Mouse (Mus musculus) forebrain, embryonic 10.5 days (tissue): ENCODE measurements around the gene Per1. TPM values are rescaled to one million over a fixed set of nuclear protein-coding genes. Genes with fewer than 3 reads are reported as not detected.
A peak's percentile ranks its signal among the peaks of the same experiment; 100 is the strongest.
"Not testable (repeated sequence)": the region's sequence is repeated elsewhere in the genome, so short reads cannot be mapped to it uniquely, and the experiment has no call there.

Experiments used
- DNase-seq: peaks from one replicate; pipeline ENCODE4 v3.0.0-alpha.2; 2017; ENCODE audit warnings: low spot score; ENCODE audit errors: extremely low spot score
- H3K27ac ChIP-seq: fragments of 300-500 bp; sonication (generic); 2 replicates; pipeline ENCODE4 v1.5.1; 2016; ENCODE audit warnings: mild to moderate bottlenecking
- H3K27me3 ChIP-seq: fragments of 300-500 bp; sonication (generic); 2 replicates; pipeline ENCODE4 v1.6.1; 2016; ENCODE audit warnings: mild to moderate bottlenecking; ENCODE audit not compliant: poor library complexity, severe bottlenecking
- H3K36me3 ChIP-seq: fragments of 300-500 bp; sonication (generic); replicated peaks from 2 replicates; pipeline ENCODE4 v1.6.1; 2016; ENCODE audit warnings: mild to moderate bottlenecking, moderate library complexity
- H3K4me1 ChIP-seq: fragments of 300-500 bp; sonication (generic); 2 replicates; pipeline ENCODE4 v1.6.1; 2016
- H3K4me3 ChIP-seq: fragments of 300-500 bp; sonication (generic); 2 replicates; pipeline ENCODE4 v1.5.1; 2016; ENCODE audit warnings: mild to moderate bottlenecking, moderate library complexity
- H3K9me3 ChIP-seq: fragments of 300-500 bp; sonication (generic); 2 replicates; pipeline ENCODE4 v1.6.1; 2016; ENCODE audit warnings: mild to moderate bottlenecking, moderate library complexity
- WGBS: fragments of 180-500 bp; shearing (Covaris S2); methylation state at CpG from one replicate; pipeline ENCODE4 v1.1.7; 2016; 5-methylcytosine and 5-hydroxymethylcytosine counted together
- polyA plus RNA-seq: library from polyadenylated mRNA; unstranded; fragments of >200 nt; fragmentation: Nextera tagmentation; extraction: Ambion mirVana; gene quantifications from 2 replicates; pipeline ENCODE4 v1.2.1, GENCODE M21; 2016

Gene Per1
- polyA plus RNA-seq, 1 experiment from 2014 or later: 7.3 TPM

- Histone ChIP-seq H3K9me3 (no peaks in the 10 kb centered on the region), H3K36me3 (peaks cover 33% of the 10 kb centered on the region), H3K27ac (no peak overlapping the region), H3K27me3 (no peaks in the 10 kb centered on the region), H3K4me1 (peaks cover 67% of the 10 kb centered on the region), H3K4me3 (peak overlapping the region; percentile 4; the same call in 1 of the 2 replicates)
- 72% methylated on average over 7 of the region's 7 CpGs for WGBS
- no peak for DNase-seq
Measured at GRCm38 (mm10) chr11:69091566-69092385, 3.2 kb upstream of the Per1 start.

DNA sequence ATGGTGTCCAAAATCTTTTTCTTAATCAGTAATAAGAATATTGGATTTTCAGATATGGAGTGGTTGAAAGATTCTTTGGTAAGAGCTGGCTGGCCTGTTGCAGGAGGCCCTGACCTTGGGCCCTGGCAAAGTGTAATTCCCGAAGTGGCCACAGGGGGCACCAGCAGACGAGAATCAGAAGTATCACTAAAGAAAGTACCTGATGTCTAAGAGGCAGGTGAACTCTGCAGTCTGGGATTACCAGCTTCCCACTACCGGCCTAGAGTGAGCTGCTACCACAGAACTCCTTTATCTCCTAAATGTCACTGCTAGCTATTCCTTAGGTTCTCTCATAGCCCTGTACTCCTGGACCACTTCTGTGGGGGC lies 2.6 kb upstream of the Per1 start:
- Histone ChIP-seq H3K9me3 (no peaks in the 10 kb centered on the region), H3K27ac (no peak overlapping the region), H3K4me3 (no peak overlapping the region; the same call in 1 of the 2 replicates), H3K36me3 (peaks cover 33% of the 10 kb centered on the region), H3K27me3 (no peaks in the 10 kb centered on the region), H3K4me1 (peaks cover 67% of the 10 kb centered on the region)
- peak; percentile 84 for DNase-seq
- WGBS: 3% methylated on average over 3 of the region's 3 CpGs

DNA sequence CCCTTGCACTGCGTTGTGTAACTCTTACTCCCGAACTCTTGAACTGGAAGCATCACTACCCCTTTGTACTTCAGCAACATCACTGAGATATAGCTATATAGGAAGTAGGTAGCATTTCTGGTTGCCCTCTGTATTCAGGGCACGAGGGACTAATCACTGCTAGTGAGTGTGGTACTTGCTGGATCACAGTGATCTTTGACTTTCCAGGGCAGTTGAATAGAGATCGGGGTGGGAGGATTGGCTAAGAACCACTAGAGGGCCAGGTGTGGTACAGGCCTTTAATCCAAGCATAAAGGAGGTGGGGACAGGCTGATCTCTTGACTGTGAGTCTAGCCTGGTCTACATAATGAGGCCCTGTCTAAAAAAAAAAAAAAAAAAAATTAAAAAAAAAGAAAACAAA lies 2.1 kb upstream of the Per1 start:
- H3K27ac ChIP-seq: no peak overlapping the region
- H3K27me3 ChIP-seq: no peaks in the 10 kb centered on the region
- no peaks in the 10 kb centered on the region for H3K9me3 ChIP-seq
- DNase-seq: no peak
- no peak overlapping the region; the same call in 1 of the 2 replicates for H3K4me3 ChIP-seq
- H3K36me3 ChIP-seq: peaks cover 33% of the 10 kb centered on the region
- peaks cover 67% of the 10 kb centered on the region for H3K4me1 ChIP-seq
- 86% methylated on average over 4 of the region's 4 CpGs for WGBS

GRCm38 (mm10) chr11:69093856-69094255 lies 1.2 kb upstream of the Per1 start:
- H3K27ac ChIP-seq, H3K4me3 ChIP-seq, H3K27me3 ChIP-seq, DNase-seq, H3K9me3 ChIP-seq: not testable (repeated sequence)
- H3K4me1 ChIP-seq: peaks cover 69% of the 10 kb centered on the region
- H3K36me3 ChIP-seq: peaks cover 33% of the 10 kb centered on the region
- 88% methylated on average over 7 of the region's 7 CpGs for WGBS

DNA sequence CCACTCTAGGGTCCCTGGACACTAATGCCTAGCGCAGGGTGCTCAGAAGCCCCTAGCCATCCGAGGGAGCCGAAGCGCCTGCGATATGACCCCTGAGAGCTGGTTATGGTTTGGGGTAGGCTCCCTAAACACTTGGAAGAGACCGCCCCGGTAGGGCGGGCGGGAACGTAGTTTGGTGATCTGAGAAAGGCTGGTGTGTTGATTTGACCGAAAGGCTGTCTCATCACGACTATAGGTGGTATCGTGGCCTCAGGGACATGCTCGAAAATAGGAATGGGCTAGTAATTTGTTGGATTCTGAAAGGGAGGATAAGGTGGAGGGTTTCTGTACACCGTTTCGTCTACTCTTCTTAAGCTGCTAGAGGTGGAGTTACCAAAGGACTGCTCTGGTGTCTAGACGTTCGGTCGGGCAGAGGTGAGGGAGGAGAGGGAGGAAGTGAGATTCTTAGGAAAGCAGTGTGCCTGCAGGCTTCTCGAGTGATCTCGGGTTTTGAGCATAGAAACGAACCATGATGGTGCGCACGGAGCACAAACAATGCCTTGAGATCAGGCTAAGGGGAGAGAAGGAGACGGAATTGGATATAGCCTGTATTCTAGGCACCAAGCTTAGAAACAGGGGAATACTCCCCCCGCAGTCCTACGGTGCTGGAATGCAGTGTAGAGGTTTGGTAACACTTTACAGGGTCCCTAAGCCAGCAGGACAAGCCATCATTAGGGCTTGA lies 654 bp downstream of the Per1 start:
- peak overlapping the region; percentile 65 for H3K4me3 ChIP-seq
- no peaks in the 10 kb centered on the region for H3K9me3 ChIP-seq
- H3K4me1 ChIP-seq: peaks cover 70% of the 10 kb centered on the region
- H3K27ac ChIP-seq: peak overlapping the region; percentile 81
- peaks cover 22% of the 10 kb centered on the region for H3K36me3 ChIP-seq
- H3K27me3 ChIP-seq: no peaks in the 10 kb centered on the region
- WGBS: 4% methylated on average over 27 of the region's 27 CpGs
- DNase-seq: no peak

DNA sequence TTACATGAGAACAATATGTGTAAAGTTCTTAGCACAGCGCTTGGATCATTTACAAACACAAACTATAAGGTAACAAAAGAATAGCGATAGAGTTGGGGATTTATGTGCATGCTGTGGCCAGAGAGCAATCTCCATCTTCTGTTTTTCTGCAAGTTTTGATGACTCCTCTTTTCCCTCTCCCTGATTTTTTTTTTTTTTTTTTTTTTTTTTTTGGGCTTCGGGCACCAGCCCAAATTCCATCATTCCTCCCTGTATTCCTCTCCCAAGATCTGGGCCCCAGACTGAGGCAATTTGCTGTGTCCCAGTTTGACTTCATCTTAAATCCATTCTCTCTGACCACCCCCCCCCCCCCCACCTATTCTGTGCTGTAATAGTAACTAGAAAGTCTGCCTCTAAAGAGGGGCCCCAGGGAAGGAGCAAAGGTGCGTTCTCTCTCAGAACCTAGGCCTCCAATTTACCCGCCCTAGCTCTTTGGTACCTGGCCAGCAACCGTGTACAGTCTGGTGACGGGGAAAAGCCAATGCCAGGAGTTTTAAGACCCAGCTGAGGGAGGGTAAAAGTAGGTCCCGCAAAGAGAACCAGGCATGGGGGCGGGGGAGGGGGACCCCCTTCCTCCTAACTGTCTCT lies 1.5 kb downstream of the Per1 start:
- peaks cover 74% of the 10 kb centered on the region for H3K4me1 ChIP-seq
- no peak for DNase-seq
- peaks cover 22% of the 10 kb centered on the region for H3K36me3 ChIP-seq
- no peaks in the 10 kb centered on the region for H3K9me3 ChIP-seq
- 18% methylated on average over 9 of the region's 9 CpGs for WGBS
- peak overlapping the region; percentile 65 for H3K4me3 ChIP-seq
- H3K27me3 ChIP-seq: no peaks in the 10 kb centered on the region
- peak overlapping the region; percentile 82 for H3K27ac ChIP-seq

GRCm38 (mm10) chr11:69096987-69097900 lies 2.2 kb downstream of the Per1 start:
- no peaks in the 10 kb centered on the region for H3K9me3 ChIP-seq
- no peaks in the 10 kb centered on the region for H3K27me3 ChIP-seq
- peak overlapping the region; percentile 82 for H3K27ac ChIP-seq
- peak; percentile 86 for DNase-seq
- H3K36me3 ChIP-seq: peaks cover 24% of the 10 kb centered on the region
- peaks cover 71% of the 10 kb centered on the region for H3K4me1 ChIP-seq
- 3% methylated on average over 29 of the region's 29 CpGs for WGBS
- H3K4me3 ChIP-seq: peak overlapping the region; percentile 65

GRCm38 (mm10) chr11:69098039-69098761 lies 3.2 kb downstream of the Per1 start:
- no peak for DNase-seq
- Histone ChIP-seq H3K36me3 (peaks cover 27% of the 10 kb centered on the region), H3K4me3 (peak overlapping the region; percentile 65), H3K27me3 (no peaks in the 10 kb centered on the region), H3K27ac (peak overlapping the region; percentile 86), H3K9me3 (no peaks in the 10 kb centered on the region), H3K4me1 (peaks cover 71% of the 10 kb centered on the region)
- 24% methylated on average over 8 of the region's 8 CpGs for WGBS

DNA sequence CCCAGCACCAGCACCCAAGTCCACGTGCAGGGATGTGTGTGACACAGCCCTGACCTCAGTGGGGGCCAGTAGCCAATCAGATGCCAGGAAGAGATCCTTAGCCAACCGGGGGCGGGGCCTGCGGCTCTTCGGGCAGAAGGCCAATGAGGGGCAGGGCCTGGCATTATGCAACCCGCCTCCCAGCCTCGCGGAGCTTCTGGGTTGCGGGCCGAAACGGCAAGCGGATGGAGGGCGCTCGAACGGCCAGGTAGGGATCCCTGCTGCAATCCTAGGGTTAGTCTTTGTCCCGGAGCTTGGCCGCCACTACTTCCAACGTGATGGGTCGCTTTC lies 3.7 kb downstream of the Per1 start:
- peak; percentile 92 for DNase-seq
- H3K27me3 ChIP-seq: no peaks in the 10 kb centered on the region
- H3K27ac ChIP-seq: peak overlapping the region; percentile 86
- no peaks in the 10 kb centered on the region for H3K9me3 ChIP-seq
- H3K4me3 ChIP-seq: peak overlapping the region; percentile 65
- peaks cover 33% of the 10 kb centered on the region for H3K36me3 ChIP-seq
- H3K4me1 ChIP-seq: peaks cover 71% of the 10 kb centered on the region
- under 1% methylated on average over 19 of the region's 19 CpGs for WGBS

- H3K36me3 ChIP-seq: peaks cover 39% of the 10 kb centered on the region
- H3K4me1 ChIP-seq: peaks cover 65% of the 10 kb centered on the region
- no peaks in the 10 kb centered on the region for H3K27me3 ChIP-seq
- DNase-seq: no peak
- H3K27ac ChIP-seq: peak overlapping the region; percentile 86
- WGBS: 2% methylated on average over 22 of the region's 22 CpGs
- H3K9me3 ChIP-seq: no peaks in the 10 kb centered on the region
- peak overlapping the region; percentile 65 for H3K4me3 ChIP-seq
Measured at GRCm38 (mm10) chr11:69099177-69099914, 4.3 kb downstream of the Per1 start.

GRCm38 (mm10) chr11:69099915-69100345 lies 4.9 kb downstream of the Per1 start:
- WGBS: 1% methylated on average over 23 of the region's 23 CpGs
- Histone ChIP-seq H3K27me3 (no peaks in the 10 kb centered on the region), H3K36me3 (peaks cover 45% of the 10 kb centered on the region), H3K4me3 (peak overlapping the region; percentile 65), H3K4me1 (peaks cover 62% of the 10 kb centered on the region), H3K27ac (peak overlapping the region; percentile 86), H3K9me3 (no peaks in the 10 kb centered on the region)
- peak; percentile 84 for DNase-seq
